Mouse (Mus musculus) yolk sac, embryonic 10.5 days (tissue): ENCODE measurements around the gene Acadvl.

Source experiments
- DNase-seq: peaks from one replicate; pipeline ENCODE4 v3.0.0-alpha.2; 2017; ENCODE audit warnings: low spot score

The Acadvl gene

GRCm38 (mm10) chr11:69980196-69981140, 34.7 kb downstream of the Acadvl start:
- peak; percentile 100 for DNase-seq

DNA sequence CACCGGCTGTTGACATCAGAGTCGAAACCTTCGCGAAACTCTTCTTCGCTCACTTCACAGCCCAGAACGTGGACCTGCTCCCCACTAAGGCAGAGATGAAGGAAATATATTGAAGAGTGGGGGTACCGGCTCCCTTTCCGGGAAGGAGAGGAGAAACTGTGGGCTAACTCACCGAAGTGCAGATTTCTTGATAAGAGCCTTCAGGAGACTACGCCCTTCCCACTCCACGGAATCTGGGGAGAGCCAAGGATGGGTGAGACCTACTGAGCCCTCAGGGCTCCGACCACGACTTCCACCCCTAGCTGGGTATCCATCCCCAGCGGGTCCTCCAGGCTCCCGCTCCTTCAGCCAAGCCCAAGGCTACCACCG, 35.4 kb downstream of the Acadvl start:
- DNase-seq, result no peak

DNA sequence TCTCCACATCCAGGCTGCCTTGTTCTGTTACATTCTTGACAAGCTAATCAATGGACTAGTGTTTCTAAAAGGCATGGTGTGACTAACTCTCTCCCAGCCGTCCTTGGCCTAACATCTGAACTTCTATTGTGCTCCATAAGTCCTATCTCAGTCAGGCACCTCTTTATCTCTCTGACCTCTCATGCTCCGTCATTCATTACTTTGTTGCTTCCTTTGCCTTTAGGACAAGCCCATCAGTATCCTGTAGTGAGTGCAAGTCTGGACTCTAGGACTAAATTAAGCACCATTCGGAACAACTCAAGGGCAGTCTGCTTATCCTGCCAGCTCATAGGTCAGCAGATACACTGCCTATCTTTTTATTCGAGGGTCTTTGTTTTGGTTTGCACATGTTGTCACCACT, 38.9 kb downstream of the Acadvl start:
- DNase-seq, result no peak

DNA sequence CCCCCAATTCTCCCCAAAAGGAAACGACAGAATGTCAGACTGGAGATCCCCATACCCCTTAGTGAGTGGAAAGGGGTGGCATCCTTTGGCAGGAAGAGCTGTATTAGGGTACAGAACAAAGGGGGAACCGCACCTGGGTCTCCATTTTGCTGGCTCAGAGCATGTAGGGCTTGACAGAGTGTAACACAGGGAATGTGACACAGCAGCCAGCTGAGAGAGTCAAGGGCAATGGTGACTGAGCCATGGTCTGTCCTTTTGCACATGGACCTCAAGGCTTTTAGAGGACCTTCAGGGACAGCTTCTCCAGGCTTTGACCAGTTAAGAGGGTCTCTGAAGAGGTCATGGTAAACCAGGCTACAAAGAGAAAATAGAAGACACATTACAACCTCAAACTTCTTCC, 40.3 kb downstream of the Acadvl start:
- DNase-seq, result no peak

- no peak for DNase-seq
Measured at GRCm38 (mm10) chr11:69970775-69971174, 44.4 kb downstream of the Acadvl start.

DNA sequence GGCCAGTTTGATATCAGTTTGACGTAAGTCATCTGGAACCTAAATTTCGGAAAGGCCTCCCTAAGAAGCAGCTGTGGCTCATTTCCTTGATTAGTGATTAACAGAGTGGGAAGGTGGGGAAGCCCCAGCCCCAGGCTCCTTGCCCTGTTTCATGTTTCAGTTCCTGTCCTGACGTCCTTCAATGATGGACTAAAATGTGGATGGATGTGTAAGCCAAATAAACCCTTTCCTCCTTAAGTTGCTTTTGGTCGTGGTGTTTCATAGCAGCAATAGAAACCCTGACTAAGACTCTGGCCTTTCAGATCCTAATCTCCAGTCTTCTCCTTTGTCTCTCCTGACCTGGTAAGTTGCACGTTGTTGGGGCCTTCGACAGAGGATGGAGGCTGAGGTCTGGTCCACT, 45.0 kb downstream of the Acadvl start:
- DNase-seq, result no peak

DNA sequence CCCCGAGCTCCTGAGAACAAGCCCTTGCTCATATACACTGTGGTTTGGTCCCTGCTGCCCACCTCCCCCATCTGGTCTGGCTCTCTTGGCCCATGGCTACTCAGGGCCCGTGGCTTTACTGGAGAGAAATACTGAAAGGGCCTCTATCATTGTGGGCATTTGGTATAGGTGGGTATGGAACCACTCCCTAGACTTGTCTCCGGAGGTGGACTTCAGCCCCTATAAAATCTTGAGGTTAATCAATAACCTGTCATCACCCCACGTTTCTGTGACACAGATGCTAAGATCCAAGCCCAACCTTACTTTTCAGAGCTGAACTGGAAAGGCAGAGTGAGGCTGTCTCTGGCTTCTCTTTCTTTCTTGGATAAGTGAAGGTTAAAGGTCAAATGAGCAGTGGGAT, 46.4 kb downstream of the Acadvl start:
- DNase-seq, result peak; percentile 83

DNA sequence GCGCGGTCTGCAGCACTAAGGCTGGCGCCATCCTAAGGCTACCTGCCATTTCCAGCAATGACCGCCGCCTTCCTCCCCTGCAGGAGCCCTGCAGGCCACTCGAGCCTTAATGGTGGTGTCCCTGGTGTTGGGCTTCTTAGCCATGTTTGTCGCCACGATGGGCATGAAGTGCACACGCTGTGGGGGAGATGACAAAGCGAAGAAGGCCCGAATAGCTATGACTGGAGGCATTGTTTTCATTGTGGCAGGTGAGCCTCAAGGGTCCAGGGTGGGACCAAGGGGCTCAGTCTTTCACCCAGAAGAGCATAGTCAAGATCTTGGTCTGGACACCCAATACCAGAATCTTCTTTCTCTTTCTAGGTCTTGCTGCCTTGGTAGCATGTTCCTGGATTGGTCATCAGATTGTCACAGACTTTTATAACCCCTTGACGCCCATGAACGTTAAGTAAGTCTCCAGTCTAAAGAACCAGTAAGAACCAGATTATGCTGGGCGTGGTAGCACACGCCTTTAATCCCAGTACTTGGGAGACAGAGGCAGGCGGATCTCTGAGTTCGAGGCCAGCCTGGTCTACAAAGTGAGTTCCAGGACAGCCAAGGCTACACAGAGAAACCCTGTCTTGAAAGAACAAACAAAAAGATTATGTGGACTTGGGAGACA, 48.2 kb downstream of the Acadvl start:
- DNase-seq, result no peak

GRCm38 (mm10) chr11:69966006-69966859, 49.0 kb downstream of the Acadvl start:
- peak; percentile 87 for DNase-seq

GRCm38 (mm10) chr11:69965271-69966005, 49.8 kb downstream of the Acadvl start:
- peak; percentile 91 for DNase-seq

GRCm38 (mm10) chr11:69964650-69965270, 50.5 kb downstream of the Acadvl start, which contains the start of gene Cldn7:
TSS of gene Cldn7 (plus strand) at chr11:69964779.
- no peak for DNase-seq

- DNase-seq, result no peak
Measured at GRCm38 (mm10) chr11:69961841-69962240, 53.4 kb downstream of the Acadvl start.

DNA sequence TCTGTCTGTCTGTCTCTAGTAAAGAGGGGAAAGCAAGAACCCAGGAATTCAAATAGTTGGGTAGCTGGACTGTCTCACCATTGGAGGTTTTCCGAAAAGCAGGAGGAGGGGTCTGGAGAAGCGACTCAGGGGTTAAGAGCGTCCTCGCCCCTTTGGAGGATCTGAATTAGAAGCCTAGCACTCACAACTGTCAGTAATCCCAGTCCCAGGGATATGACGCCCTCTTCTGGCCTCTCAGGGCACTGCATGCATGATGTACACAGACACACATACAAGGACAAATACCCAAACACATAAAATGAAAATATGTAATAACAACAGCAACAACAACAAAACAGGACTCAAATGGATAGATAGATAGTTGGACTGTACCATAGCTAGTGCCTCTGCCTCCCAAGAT, 54.6 kb downstream of the Acadvl start:
- no peak for DNase-seq
